Mouse (Mus musculus) cerebellum, adult 11 months (tissue): ENCODE data around the gene Slc43a3.

Experiments
- DNase-seq: peaks from one replicate; pipeline ENCODE4 v3.0.0; 2022

Gene Slc43a3

GRCm38 (mm10) chr2:84999486-85000181 lies 63.3 kb downstream of the Slc43a3 start:
- DNase-seq = no peak

GRCm38 (mm10) chr2:85001497-85001896 lies 65.1 kb downstream of the Slc43a3 start:
- no peak for DNase-seq

GRCm38 (mm10) chr2:85002575-85002974 lies 66.2 kb downstream of the Slc43a3 start:
- DNase-seq = no peak

DNA sequence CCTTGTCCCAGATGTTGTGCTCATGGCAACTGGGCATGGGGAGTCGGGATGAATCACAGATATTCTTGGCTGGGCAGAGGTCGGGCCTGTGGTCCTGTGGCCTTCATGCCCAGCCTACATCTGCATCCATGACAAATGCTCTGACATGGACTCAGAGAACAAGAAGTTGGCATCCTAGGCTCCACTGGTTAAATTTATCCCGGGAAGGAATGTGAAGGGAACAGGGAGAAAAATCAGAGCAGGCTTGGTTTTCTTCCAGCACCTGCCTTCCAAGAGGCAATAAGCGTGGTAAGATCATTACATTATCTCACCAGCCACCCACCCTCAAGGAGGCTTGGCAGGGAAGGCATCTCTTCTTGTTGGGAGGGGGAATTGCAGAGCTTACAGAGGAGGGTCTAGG lies 68.0 kb downstream of the Slc43a3 start:
- no peak for DNase-seq

- no peak for DNase-seq
Observed at GRCm38 (mm10) chr2:85006600-85006999, 70.2 kb downstream of the Slc43a3 start.

DNA sequence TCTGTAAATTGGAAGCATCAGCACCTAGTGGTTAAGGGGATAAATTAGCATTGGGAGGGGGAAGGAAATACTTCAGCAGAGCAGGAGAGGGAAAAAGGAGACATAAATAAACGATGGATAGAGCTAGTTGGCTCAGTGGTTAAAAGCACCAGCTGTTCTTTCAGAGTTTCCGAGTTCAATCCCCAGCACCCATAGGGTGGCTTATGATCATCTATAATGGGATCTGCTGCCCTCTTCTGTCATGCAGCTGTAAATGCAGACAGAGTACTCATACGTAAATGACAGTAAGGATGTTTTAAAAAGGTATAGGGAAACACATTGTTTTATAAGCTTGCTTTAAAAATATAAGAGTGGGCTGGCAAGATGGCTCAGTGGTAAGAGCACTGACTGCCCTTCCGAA lies 71.3 kb downstream of the Slc43a3 start:
- DNase-seq = no peak
